Mouse (Mus musculus) adrenal gland (tissue): ENCODE results near the gene Arrdc2.

Experiments
- intact Hi-C: fragments of 180-260 bp; cut with DNase I; formaldehyde crosslinking; loops from one replicate; pipeline ENCODE4 v1.15.1; 2025

Gene Arrdc2

DNA sequence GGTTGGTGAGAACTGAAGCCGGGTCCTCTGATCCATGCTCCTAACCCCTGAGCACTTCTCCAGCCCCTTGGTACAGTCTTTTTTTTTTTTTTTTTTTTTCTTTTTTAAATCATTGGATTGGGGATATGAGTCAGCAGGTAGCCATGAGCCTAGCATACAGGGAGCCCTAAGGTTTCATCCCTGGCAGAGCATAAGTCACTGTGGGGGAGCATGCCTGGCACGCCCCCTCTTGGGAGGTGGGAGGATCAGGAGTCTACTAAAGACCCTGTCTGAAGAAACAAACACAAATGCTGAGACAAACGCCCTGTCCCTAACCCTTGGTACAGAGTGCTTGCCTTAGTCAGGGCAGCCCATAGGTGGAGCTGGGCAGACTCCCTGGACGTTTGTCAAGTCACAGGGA is 27.5 kb downstream of the Arrdc2 start:
- intact Hi-C loops: no loop called here

DNA sequence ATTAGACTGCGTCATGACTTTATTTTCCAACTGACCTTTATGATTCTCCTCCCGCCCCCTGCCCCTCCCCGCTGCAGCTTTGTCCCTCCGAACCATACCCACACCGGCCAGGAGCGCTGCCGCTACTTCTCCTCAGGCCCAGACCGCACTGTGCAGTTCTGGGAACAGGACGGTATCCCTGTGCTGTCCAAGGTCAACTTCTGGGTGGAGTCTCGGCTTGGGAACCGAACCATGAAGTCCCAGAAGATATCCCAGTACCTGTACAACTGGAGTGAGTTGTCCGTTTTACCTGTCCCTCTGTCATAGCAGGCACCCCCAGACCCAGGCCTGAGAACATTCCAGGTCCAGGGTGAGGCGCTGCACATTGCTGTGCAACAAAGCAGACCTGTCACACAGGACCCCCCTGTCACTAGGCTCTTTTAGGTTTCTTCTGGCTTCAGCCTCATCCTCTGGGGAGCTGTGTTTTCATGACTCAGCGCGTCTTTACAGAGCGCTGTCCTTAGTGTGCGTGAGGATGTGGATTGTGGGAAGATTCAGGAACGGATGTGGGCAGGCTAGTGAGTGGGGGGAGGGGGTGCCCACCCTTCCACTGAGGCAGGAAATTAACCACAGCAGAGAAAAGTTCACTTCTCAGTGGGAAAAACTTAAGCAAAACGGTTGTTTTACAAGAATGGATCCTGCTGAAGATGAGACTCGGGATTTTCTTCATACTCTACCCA is 28.4 kb downstream of the Arrdc2 start:
- intact Hi-C loops: no loop called here

DNA sequence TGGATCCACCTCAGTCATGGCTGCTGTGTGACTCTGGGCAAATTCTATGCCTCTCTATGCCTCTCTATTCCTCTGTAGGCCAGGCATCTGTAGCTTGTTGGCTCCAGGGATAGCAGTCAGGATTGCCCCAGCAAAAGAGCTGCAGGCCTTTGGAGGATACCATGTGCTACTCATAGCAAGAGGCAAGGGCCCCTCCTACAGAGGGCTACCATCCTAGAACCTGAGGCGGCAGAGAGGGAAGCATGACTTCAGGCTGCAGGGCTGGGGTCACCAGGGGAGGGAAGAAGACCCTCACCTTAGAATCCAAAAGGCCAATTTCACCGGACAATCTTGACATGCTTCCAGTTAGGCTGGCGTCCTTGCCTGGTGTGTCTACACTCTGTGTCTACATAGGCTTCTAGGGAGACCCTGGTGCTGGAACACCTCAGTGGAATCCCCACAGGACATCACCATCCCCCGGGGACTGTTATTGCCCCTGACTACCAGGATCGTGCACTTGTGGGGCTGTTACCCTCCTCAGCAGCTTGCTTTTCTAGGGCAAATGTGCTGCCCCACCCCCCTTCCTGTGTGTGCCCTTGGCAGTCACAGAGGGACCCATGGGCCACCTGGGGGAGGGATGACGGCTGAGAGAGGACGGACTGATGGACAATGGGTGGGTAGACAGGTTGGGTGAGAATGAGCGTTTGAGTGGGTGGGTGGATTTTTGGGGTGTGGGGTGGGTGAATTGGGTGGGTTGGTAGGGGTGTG is 30.4 kb downstream of the Arrdc2 start:
- intact Hi-C loops: no loop called here

DNA sequence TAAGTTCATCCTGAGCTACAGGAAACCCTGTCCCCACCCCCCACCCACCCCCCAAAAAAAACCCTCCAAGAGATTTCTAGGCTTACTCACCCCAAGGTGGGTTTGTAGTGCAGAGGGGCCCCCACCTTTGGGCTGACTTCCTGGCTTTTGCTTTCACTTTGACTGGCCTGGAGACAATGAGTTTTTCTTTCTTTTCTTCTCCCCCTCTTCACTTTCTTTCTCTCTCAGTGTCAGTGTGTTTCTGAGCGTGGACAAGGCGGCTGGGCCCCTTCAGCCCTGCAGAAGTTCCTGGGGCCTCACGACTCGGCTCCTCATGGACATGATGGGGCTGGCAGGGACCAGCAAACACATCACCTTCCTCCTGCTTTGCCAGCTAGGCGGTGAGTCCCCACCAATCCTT is 31.3 kb downstream of the Arrdc2 start, which contains the start of gene Il12rb1:
Gene Il12rb1 (plus strand): TSS at position 211 of the 400 bp plus-strand sequence.
- intact Hi-C loops: no loop called here

DNA sequence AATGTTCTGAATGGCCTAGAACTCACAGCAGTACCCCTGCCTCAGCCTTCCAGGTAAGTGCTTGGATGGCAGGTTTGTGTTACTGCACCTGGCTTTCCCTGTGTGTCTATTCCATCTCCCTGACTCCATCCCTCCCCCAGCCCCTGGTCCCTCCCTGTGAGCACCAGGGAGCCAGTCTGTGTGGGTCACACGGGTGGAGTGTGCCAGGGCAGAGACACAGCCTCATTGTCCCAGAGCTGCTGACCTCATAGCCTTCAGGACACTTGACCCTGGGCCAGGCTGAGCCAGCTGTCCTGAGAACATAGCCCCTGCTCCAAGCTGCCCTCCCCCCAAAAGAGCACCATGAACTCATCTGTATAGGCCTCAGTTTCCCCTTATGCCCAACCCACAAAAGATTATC is 32.2 kb downstream of the Arrdc2 start:
- intact Hi-C loops: no loop called here

DNA sequence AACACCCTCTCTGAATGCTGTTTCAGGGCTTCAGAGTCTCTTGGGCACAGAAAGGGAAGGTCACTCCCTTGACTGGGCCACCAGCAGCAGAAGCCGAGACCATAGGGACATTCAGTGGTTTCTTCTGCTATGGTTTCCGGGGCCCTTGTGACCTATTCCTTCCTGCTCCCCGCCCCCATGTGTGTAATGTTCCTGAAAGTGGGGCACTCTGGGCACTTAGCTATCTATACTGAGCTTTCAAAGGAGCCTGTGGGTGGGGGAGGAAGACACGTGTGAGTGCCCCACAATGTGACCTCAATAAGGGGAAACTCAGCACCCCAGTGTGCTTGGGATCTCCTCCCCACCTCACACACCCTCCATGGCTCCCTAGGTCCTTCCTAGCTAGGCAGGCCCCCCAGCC is 33.0 kb downstream of the Arrdc2 start:
- intact Hi-C loops: no loop called here

DNA sequence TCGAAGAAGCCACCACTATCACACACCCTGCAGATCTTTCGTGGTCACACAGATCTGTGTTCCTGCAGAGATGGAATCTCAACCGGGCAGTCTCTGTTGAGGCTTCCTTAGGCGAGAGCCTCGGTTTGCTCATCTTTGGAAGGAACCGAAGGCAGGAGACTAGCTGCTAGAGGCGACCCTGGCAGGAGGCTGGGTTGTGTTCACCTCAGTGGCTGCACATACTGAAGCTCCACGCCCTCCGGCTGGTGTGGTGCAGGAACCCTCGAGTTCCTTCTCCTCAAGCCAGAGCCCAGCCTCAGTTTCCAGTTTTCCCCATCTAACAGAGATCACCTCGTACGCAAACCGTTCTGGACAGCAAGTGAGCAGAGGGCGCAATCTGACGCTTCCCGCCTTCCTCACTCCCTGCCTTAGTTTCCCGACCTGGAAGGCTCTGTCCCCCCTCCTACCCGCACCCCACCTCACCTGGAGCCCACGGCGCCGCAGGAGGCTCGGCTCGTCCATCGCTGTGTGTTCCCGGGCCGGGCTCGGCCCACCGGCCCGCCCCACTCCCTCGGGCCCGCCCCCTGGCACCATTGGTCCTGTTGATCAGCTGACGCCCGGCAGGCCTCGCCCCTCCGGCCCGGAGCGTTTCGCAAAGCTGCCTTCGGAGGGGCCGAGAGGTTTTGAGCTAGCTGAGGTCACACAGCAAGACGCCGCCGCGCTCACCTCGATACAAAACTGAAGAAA is 34.9 kb downstream of the Arrdc2 start, which contains the start of gene Mast3:
Gene Mast3 (minus strand): TSS at position 574 of the 726 bp plus-strand sequence.
- intact Hi-C loops: no loop called here

DNA sequence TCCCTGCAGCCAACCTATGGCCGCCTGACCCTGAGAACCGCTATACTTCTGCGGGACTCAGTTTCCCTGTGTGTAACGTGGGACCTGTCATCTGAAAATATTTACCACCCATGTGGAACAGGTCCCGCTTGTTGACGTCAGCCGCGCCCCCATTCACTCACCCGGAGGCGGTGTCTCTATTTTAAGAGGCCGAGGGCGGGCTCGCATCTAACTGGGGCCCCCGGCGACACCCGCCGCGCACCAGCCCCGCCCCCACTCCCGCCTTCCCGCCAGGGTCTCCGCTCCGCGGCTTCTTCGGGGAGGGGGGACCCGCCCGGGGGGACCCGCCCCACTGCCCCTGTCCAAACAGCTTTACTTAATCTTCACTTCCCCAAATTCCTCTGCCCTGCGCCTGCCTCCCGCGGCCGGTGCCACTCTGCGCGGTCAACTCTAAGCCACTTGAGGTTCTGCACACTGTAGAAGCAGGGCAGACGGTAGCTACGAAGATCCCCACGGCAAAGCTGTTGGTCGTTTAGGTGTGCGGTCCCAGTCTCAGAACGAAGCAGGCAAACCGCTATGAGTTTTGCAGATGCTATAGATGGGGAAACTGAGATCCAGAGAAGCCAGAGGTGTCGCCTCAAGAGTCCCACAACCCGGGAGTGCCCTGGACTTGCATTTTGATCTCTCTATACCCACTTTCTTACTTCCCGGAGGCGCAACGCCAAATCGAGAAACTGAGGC is 35.6 kb downstream of the Arrdc2 start:
- intact Hi-C loops: no loop called here

DNA sequence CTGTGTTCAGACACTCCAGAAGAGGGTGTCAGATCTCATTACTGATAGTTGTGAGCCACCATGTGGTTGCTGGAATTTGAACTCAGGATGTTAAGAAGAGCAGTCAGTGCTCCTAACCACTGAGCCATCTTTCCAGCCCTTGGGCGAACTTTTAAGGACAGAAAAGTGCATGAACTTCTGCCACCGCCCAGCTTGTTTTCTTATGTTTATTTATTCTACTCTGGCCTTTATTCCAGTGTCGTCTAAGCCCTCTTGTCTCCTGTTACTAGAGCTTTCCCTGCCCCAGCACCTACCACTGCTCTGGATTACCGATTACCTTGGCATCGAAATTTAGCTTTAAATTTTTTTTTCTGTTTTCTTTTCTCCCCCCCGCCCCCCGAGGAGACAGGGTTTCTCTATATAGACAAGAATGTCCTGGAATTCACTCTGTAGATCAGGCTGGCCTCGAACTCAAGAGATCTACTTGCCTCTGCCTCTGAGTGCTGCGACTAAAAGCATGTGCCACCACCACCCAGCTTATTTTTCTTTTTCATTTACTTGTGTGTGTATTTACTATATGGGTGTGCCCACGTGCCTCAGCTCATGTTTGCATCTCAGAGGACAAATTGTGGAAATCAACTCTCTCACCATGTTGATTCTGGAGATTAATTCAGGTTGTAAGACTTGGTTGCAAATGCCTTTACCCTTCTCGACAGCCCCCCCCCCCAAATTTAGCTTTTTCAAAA is 36.6 kb downstream of the Arrdc2 start:
- intact Hi-C loops: no loop called here

DNA sequence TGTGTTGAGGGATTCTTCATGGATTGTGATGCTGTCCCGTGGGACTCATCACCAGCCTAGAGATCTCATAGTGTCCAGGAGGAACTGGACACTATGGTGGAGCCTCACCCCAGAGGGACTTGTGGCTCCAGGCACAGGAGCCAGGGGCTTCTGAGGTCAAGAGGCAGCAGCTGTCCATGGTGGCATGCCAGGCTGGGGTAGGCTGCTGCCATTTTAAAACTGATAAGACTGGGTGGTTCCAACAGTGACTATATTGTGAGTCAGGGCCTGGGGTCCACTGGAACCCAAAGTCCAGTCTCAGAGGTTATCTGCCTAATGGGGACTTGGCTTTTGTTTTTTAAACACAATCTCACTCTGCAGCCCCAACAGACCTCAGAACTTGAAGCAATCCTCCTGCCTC is 37.7 kb downstream of the Arrdc2 start:
- intact Hi-C loops: no loop called here

DNA sequence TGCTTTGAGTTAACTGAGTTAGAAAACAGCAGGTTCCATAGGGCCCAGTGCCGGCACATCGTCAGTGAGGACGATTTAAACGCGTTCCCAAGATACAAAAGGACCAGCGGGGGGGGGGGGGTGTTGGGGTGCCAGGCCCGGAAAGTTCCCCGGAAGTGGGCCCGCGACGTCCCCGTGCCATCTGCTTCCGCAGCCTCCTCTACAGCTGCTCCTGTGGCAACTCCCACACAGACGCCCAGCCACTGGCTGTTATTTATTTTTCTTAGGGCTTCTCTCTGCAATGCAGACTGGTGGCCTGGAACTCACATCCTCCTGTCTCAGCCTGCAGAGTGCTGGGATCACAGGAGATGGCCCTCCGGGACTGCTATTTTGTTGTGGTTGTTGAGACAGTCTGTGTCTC is 38.4 kb downstream of the Arrdc2 start:
- intact Hi-C loops: no loop called here

DNA sequence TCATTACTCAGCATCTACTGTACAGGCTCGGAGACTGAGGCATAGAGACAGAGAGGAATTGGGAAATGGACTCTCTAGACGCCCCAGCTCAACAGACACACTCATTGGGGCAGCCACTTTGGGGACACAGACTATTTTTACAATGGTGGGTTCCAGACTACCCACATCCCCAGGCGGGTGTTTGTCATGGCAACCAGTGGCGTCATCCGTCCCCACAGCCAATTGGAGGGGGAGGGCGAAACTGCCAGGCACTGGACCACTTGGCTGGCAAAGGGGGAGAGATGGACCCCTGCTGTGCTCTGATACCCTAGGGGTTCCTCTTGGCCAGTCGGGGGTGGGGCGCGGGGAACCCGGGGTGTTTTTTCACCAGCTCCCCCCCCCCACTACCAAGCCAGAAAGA is 38.9 kb downstream of the Arrdc2 start:
- intact Hi-C loops: no loop called here

DNA sequence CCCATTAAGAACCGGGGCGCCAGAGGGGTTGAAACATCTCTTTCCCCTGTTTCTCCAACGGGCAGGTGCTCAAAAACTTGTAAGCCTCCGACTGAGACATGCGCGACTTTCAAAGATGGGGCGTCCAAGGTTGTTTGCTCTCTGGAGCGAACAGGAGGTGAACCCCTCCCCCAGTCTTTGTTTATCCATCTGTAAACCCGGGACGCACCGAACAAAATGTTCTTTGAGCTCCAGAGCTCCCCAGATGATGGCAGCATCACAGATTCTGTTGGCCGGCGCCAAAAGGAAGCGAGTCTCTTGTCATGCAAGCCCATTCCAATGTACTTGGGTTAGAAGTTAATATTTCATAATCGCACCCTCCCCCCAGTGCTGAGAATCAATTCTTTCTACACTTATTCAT is 41.2 kb downstream of the Arrdc2 start:
- intact Hi-C loops: no loop called here

DNA sequence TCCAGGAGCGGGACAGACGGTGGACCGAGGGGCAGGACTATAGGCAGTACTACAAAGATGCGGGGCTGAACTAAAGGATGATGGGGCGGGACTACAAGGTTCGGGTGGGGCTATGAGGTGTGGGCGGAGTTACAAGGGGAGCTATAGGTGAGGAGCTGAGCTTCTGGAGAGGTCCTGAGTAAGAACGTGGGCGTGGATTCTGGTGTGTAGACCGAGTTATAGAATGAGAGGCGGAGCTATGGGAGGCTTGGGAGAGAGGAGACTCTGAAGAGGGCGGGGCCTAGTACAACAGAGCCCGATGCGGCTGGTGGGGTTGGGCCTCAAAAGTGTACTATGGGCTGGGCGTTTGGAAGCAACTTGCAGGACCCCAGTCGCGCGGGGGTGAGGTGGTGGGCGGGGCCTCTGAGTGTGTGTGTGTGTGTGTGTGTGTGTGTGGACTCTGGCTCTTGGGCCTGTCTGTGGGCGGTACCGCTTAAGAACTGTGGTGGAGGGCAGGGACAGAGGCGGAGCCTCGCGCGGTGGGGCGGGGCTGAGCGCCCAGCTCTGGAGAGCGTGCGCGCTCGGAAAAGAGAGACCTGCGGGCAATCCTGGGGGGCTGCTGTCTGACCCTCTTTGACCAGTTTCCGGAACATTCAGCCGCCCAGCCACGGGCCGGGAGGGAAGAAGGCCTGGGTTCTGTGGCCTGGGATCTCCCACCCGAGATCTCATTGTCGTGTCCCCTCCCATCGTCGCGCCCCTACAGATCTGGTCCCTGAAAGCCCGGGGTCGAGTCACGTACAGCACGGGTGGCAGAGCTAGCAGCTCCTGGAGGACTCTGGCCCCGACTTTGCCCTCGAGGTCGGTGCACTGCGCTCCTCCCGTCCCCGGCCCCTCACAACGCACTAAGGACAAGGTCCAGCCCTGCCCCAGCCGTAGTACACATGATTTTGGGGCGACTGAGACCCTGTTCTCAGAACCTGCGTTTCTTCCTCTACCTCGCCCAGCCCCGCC is 42.1 kb downstream of the Arrdc2 start:
- intact Hi-C loops: no loop called here

DNA sequence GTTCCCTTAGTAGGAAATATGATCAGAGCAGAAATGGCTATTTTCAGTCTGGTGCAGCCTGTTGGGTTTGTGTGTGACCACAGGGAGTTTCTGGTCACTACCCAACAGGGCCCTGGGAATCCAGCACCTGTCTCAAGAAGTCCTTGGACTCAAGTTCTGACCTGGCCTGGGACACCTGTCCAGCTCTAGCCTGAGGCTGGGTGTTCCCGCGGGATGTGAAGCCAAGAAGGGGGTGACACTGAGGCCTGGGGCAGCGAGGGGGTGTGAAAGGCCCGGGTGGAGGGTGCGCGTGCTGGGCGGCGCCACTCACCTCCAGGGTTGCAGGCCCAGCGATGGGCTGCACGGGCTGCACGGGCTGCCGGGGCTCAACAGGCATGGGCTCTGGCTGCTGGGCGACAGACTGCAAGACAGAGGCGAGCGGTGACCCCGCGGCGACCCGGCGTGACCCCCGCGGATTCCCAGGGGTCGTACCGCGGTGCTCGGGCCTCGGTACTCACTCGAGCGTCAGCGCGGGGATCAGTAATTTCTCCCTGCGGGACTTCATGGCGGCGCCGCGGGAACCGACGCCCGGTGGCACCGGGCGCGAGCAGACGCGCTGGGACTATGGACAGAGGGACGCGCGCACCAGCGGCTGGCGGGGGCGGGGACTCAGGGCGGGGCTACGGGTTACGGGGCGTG is 43.0 kb downstream of the Arrdc2 start:
- intact Hi-C loops: no loop called here

DNA sequence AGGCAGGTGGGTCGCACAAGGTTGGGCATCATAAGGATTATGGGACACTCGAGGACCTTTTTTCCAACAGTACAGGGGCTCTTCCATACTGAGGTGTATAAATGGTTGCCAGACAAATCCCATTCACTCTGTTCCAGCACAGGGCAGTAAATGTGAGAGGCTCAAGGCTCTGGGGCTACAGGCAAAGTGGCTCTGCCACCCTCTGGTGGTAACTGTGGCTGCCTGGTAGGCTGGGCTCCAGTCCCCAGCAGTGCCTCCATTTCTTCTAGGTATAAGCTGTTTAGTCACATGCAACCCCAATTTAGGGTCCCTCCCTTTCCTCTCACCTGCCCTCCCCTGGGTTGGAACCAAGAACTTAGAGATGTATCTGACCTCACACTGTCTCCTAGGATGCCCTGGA is 44.1 kb downstream of the Arrdc2 start:
- intact Hi-C loops: no loop called here

DNA sequence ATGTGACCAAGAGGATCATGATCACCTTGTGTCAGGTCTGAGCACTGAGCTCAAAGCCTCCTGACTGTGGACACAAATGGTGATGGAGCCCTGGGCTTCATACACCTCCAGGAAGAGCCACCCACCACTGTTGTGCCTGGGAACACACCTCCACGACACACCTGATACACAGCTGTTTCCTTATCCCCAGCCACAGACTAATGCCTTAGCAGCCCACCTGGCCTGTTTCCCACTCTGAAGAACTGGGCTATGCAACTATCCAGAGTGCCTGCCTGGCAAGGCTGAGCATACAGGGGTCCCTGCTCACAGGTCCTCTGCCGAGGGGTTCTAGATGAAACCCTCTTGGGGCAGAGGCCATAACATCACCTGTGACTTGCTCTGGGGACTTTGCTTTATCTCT is 45.3 kb downstream of the Arrdc2 start:
- intact Hi-C loops: no loop called here

DNA sequence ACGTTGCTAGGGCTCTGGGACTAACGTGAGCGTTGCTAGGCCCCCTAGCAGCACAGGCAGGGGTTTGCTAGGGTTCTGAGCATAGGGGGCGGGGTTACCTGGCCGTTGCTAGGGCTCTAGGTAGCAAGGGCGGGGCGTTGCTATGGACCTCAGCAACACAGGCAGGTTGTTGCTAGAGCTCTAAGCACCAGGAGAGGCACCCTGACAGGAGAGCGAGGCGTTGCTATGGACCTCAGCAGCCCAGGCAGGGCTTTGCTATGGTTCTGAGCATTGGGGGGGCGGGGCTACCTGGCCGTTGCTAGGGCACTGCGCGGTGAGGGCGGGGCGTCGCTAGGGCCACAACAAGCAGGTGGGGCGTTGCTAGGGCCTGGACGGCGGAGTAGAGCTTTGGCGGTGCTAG is 46.8 kb downstream of the Arrdc2 start:
- intact Hi-C loops: no loop called here
